Mouse (Mus musculus) C2C12 (cell line): ENCODE data around the gene Add3.

ENCODE experiments used
- CEBPB ChIP-seq: IDR thresholded peaks from one replicate; pipeline ENCODE4 v1.6.1; 2011; ENCODE audit warnings: low read depth, mild to moderate bottlenecking, control low read depth, moderate library complexity
- CTCF ChIP-seq: IDR thresholded peaks from one replicate; pipeline ENCODE4 v1.5.1; 2011; ENCODE audit not compliant: control insufficient read depth, insufficient read depth, insufficient read length
- FOSL1 ChIP-seq: IDR thresholded peaks from one replicate; pipeline ENCODE4 v1.8.0; 2011; ENCODE audit warnings: mild to moderate bottlenecking, low read length; ENCODE audit not compliant: poor library complexity, insufficient read depth, severe bottlenecking
- MAX ChIP-seq: IDR thresholded peaks from one replicate; pipeline ENCODE4 v1.6.1; 2011; ENCODE audit warnings: mild to moderate bottlenecking, control low read depth
- MYOG ChIP-seq: IDR thresholded peaks from one replicate; pipeline ENCODE4 v1.6.1; 2011; ENCODE audit not compliant: control insufficient read depth, insufficient read length; ENCODE audit errors: extremely low read depth

DNA sequence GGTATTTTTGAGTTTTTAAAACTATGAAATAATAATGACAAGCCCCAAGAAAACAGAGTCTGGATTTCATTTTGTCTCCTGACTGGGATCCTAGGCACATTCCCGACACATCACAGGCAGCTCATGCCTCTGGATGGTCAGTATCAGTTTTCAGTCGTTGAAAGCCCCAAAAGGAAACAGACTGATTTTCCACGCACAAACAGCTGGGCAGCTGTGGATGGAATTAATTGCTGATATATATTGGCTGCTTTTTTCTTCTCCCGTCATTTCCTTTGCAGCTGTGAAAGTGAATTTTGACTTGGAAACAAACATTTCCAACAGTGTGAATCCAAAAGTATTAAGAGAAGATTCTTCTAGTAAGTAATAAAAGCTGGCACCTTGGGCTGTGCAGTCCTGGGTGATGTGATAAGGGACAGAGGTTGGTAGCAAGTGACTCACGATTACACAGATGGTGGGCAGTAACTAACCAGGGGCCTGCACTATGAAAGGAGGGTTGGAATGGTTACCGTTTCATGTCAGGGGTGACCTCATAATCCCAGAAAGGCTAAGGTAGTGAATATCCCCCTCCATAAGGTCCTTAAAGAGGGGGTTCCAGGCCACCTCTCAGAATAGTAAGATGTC, 51.7 kb downstream of the Add3 start:
- no peak for TF ChIP-seq FOSL1
- no peak for TF ChIP-seq CTCF
- no peak for TF ChIP-seq MAX
- no peak for TF ChIP-seq CEBPB
- no peak for TF ChIP-seq MYOG
